Mouse (Mus musculus) testis, adult 2 months (tissue): ENCODE results near the gene Nipa1.

Source experiments
- CTCF ChIP-seq: fragments of 200-500 bp; IDR thresholded peaks from 2 replicates; pipeline ENCODE4 v1.5.1; 2012; ENCODE audit warnings: low read depth, mild to moderate bottlenecking, inconsistent platforms, low read length, moderate library complexity; ENCODE audit not compliant: control insufficient read depth, insufficient read depth, insufficient replicate concordance
- POLR2A ChIP-seq: fragments of 200-500 bp; IDR thresholded peaks from 2 replicates; pipeline ENCODE4 v1.6.1; 2012; ENCODE audit warnings: low read depth, mild to moderate bottlenecking, inconsistent platforms, low read length, moderate library complexity; ENCODE audit not compliant: control insufficient read depth

- TF ChIP-seq CTCF (no peak; the same call in 1 of the 2 replicates), POLR2A (no peak)
Observed at GRCm38 (mm10) chr7:56042353-56042752, 22.6 kb upstream of the Nipa1 start.
